Mouse (Mus musculus) spleen, adult 2 months (tissue): ENCODE results near the gene Tubgcp2.

Source experiments
- CTCF ChIP-seq: fragments of 200-500 bp; IDR thresholded peaks from 2 replicates; pipeline ENCODE4 v1.5.1; 2011; ENCODE audit warnings: mild to moderate bottlenecking, inconsistent platforms; ENCODE audit not compliant: insufficient read depth, insufficient read length, insufficient replicate concordance; ENCODE audit errors: extremely low read depth
- POLR2A ChIP-seq: fragments of 200-500 bp; IDR thresholded peaks from 2 replicates; pipeline ENCODE4 v1.6.1; 2011; ENCODE audit warnings: low read depth, low read length, inconsistent platforms

DNA sequence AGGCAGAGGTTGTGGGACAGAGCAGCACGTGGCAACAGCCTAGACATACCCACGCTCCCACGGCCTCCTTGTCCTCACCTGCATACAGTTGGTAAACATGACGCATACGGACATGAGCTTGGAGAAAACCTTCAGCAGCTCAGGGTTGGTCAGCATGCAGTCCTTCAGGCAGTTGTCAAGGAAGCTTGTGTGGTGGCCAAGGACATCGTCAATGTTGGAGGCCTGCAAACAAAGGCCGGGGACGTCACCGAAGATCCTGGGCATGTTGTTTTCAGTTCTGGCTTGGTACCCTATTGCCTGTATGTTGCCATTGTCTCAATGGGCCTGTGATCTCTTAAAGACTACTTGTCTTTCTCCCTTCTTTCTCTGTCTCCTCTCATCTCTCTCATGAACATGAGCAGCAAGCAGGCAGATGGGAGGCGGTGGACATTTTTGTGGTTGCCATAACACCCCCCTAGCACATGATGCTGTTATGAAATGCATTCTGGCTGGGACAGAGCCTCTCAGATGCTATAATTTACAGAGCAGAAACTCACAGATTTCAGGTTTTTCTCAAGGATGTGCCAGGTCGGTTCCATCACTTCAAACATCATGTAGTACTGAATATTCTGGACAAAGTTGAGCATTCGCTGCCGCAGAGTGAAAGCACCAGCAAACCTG is 37.6 kb downstream of the Tubgcp2 start:
- no peak for TF ChIP-seq CTCF
- no peak for TF ChIP-seq POLR2A
